Mouse (Mus musculus) retina, postnatal 7 days (tissue): ENCODE results near the gene Tmub1.

Experiments
- DNase-seq: peaks from one replicate; pipeline ENCODE4 v3.0.0-alpha.2; 2012; ENCODE audit warnings: low read depth, low spot score

Gene Tmub1

GRCm38 (mm10) chr5:24453985-24454303, 6.3 kb upstream of the Tmub1 start:
- DNase-seq: no peak

GRCm38 (mm10) chr5:24453283-24453984, 5.8 kb upstream of the Tmub1 start:
- no peak for DNase-seq

GRCm38 (mm10) chr5:24452691-24453233, 5.1 kb upstream of the Tmub1 start:
- no peak for DNase-seq

GRCm38 (mm10) chr5:24452030-24452690, 4.5 kb upstream of the Tmub1 start, which contains the start of gene Agap3:
Gene Agap3, plus strand, starts transcription at chr5:24452177.
- DNase-seq: no peak

GRCm38 (mm10) chr5:24451264-24452029, 3.8 kb upstream of the Tmub1 start:
- peak; percentile 69 for DNase-seq

- no peak for DNase-seq
Observed at GRCm38 (mm10) chr5:24446630-24447029, 1.0 kb downstream of the Tmub1 start.

- no peak for DNase-seq
Observed at GRCm38 (mm10) chr5:24445428-24446080, 2.1 kb downstream of the Tmub1 start.

GRCm38 (mm10) chr5:24444746-24445427, 2.8 kb downstream of the Tmub1 start, which contains the start of gene Fastk:
Gene Fastk, minus strand, starts transcription at chr5:24445287.
- DNase-seq: peak; percentile 87

- DNase-seq: no peak
Observed at GRCm38 (mm10) chr5:24443927-24444326, 3.7 kb downstream of the Tmub1 start.

- no peak for DNase-seq
Observed at GRCm38 (mm10) chr5:24443204-24443603, 4.5 kb downstream of the Tmub1 start.

- no peak for DNase-seq
Observed at GRCm38 (mm10) chr5:24442029-24442428, 5.6 kb downstream of the Tmub1 start.

GRCm38 (mm10) chr5:24441187-24441586, 6.5 kb downstream of the Tmub1 start:
- DNase-seq: no peak

- no peak for DNase-seq
Observed at GRCm38 (mm10) chr5:24433993-24434392, 13.7 kb downstream of the Tmub1 start.

- no peak for DNase-seq
Observed at GRCm38 (mm10) chr5:24428596-24428995, 19.1 kb downstream of the Tmub1 start.

GRCm38 (mm10) chr5:24427981-24428402, 19.7 kb downstream of the Tmub1 start:
- DNase-seq: no peak

GRCm38 (mm10) chr5:24427285-24427633, 20.4 kb downstream of the Tmub1 start:
- DNase-seq: no peak

GRCm38 (mm10) chr5:24426556-24427284, 20.9 kb downstream of the Tmub1 start:
- no peak for DNase-seq

GRCm38 (mm10) chr5:24426037-24426432, 21.6 kb downstream of the Tmub1 start:
- DNase-seq: no peak

- DNase-seq: no peak
Observed at GRCm38 (mm10) chr5:24425421-24426036, 22.1 kb downstream of the Tmub1 start.

- peak; percentile 80 for DNase-seq
Observed at GRCm38 (mm10) chr5:24424861-24425411, 22.7 kb downstream of the Tmub1 start.
